Mouse (Mus musculus) hindbrain, embryonic 16.5 days (tissue): ENCODE data around the gene Gnb2. TPM values are rescaled to one million over a fixed set of nuclear protein-coding genes. Genes with fewer than 3 reads are reported as not detected.

Source experiments
- ATAC-seq: fragments of 200-750 bp; cut with Nextera tagmentation; 2 replicates; pipeline ENCODE4 v1.8.0; 2017; ENCODE audit warnings: moderate TSS enrichment, moderate library complexity
- H3K27ac ChIP-seq: fragments of 300-500 bp; sonication (generic); 2 replicates; pipeline ENCODE4 v1.5.1; 2014; ENCODE audit warnings: low read depth, mild to moderate bottlenecking, control low read depth, low read length, moderate library complexity
- H3K27me3 ChIP-seq: fragments of 300-500 bp; sonication (generic); replicated peaks from 2 replicates; pipeline ENCODE4 v1.6.1; 2014; ENCODE audit warnings: low read length; ENCODE audit not compliant: control insufficient read depth, insufficient read depth
- H3K36me3 ChIP-seq: fragments of 300-500 bp; sonication (generic); 2 replicates; pipeline ENCODE4 v1.6.1; 2014; ENCODE audit warnings: mild to moderate bottlenecking, low read length, moderate library complexity, mixed read lengths; ENCODE audit not compliant: control insufficient read depth, insufficient read depth
- H3K4me1 ChIP-seq: fragments of 300-500 bp; sonication (generic); 2 replicates; pipeline ENCODE4 v1.6.1; 2014; ENCODE audit warnings: low read depth, low read length; ENCODE audit not compliant: control insufficient read depth, insufficient read depth
- H3K4me2 ChIP-seq: fragments of 300-500 bp; sonication (generic); 2 replicates; pipeline ENCODE4 v1.6.1; 2014; ENCODE audit warnings: mild to moderate bottlenecking, low read length, control low read depth, moderate library complexity
- H3K4me3 ChIP-seq: fragments of 300-500 bp; sonication (generic); 2 replicates; pipeline ENCODE4 v1.5.1; 2014; ENCODE audit warnings: mild to moderate bottlenecking, low read length, control low read depth, moderate library complexity
- H3K9ac ChIP-seq: fragments of 300-500 bp; sonication (generic); 2 replicates; pipeline ENCODE4 v1.6.1; 2014; ENCODE audit warnings: low read depth, mild to moderate bottlenecking, control low read depth, low read length, moderate library complexity
- H3K9me3 ChIP-seq: fragments of 300-500 bp; sonication (generic); 2 replicates; pipeline ENCODE4 v1.6.1; 2014; ENCODE audit warnings: mild to moderate bottlenecking, low read length, moderate library complexity; ENCODE audit not compliant: control insufficient read depth
- WGBS: fragments of 180-500 bp; shearing (Covaris S2); extraction: QIAGEN DNeasy Blood & Tissue Kit; methylation state at CpG from one replicate; pipeline ENCODE4 v1.1.7; 2014; 5-methylcytosine and 5-hydroxymethylcytosine counted together
- polyA plus RNA-seq: library from polyadenylated mRNA; unstranded; fragments of >200 nt; fragmentation: Nextera tagmentation; extraction: Ambion mirVana; gene quantifications from 2 replicates; pipeline ENCODE4 v1.2.1, GENCODE M21; 2015

Gnb2 gene
- polyA plus RNA-seq, 1 experiment from 2014 or later = 521 TPM

GRCm38 (mm10) chr5:137514811-137515210 is 18.5 kb downstream of the Gnb2 start:
- Histone ChIP-seq H3K4me2 (no peak overlapping the region), H3K4me3 (no peak overlapping the region), H3K27ac (no peak overlapping the region), H3K9ac (peak overlapping the region; percentile 6; the same call in 1 of the 2 replicates), H3K9me3 (no peaks in the 10 kb centered on the region), H3K4me1 (peaks cover 35% of the 10 kb centered on the region), H3K36me3 (peaks cover 11% of the 10 kb centered on the region), H3K27me3 (no peaks in the 10 kb centered on the region)
- ATAC-seq = no peak
- WGBS = 93% methylated on average over 3 of the region's 3 CpGs

- no peaks in the 10 kb centered on the region for H3K27me3 ChIP-seq
- H3K36me3 ChIP-seq = peaks cover 6% of the 10 kb centered on the region
- H3K27ac ChIP-seq = no peak overlapping the region
- H3K4me3 ChIP-seq = no peak overlapping the region
- H3K9ac ChIP-seq = peak overlapping the region; percentile 6; the same call in 1 of the 2 replicates
- no peak for ATAC-seq
- 85% methylated on average over 10 of the region's 12 CpGs for WGBS
- no peak overlapping the region for H3K4me2 ChIP-seq
- H3K9me3 ChIP-seq = no peaks in the 10 kb centered on the region
- H3K4me1 ChIP-seq = peaks cover 38% of the 10 kb centered on the region
Measured at GRCm38 (mm10) chr5:137513951-137514721, 19.2 kb downstream of the Gnb2 start.

GRCm38 (mm10) chr5:137512847-137513794 is 20.2 kb downstream of the Gnb2 start:
- H3K27me3 ChIP-seq = no peaks in the 10 kb centered on the region
- H3K4me3 ChIP-seq = no peak overlapping the region
- no peaks in the 10 kb centered on the region for H3K9me3 ChIP-seq
- peaks cover 38% of the 10 kb centered on the region for H3K4me1 ChIP-seq
- 75% methylated on average over 11 of the region's 11 CpGs for WGBS
- H3K27ac ChIP-seq = no peak overlapping the region
- H3K9ac ChIP-seq = no peak overlapping the region
- H3K36me3 ChIP-seq = 0 out of 2 replicates have a peak, but pooled peaks cover 2% of the 10 kb centered on the region
- no peak overlapping the region for H3K4me2 ChIP-seq
- no peak for ATAC-seq

GRCm38 (mm10) chr5:137511706-137512105 is 21.6 kb downstream of the Gnb2 start:
- Histone ChIP-seq H3K27ac (peak overlapping the region; percentile 93), H3K27me3 (no peaks in the 10 kb centered on the region), H3K9ac (peak overlapping the region; percentile 96), H3K4me1 (peaks cover 38% of the 10 kb centered on the region), H3K4me2 (peak overlapping the region; percentile 94), H3K36me3 (no peaks in the 10 kb centered on the region), H3K4me3 (peak overlapping the region; percentile 87), H3K9me3 (no peaks in the 10 kb centered on the region)
- ATAC-seq = no peak
- WGBS = 57% methylated on average over 3 of the region's 3 CpGs

GRCm38 (mm10) chr5:137510573-137511390 is 22.5 kb downstream of the Gnb2 start:
- ATAC-seq = peak; percentile 28; the same call in 1 of the 2 replicates
- H3K9me3 ChIP-seq = no peaks in the 10 kb centered on the region
- H3K9ac ChIP-seq = peak overlapping the region; percentile 96
- peak overlapping the region; percentile 93 for H3K27ac ChIP-seq
- no peaks in the 10 kb centered on the region for H3K27me3 ChIP-seq
- 1% methylated on average over 28 of the region's 83 CpGs for WGBS
- peak overlapping the region; percentile 87 for H3K4me3 ChIP-seq
- peak overlapping the region; percentile 94 for H3K4me2 ChIP-seq
- H3K4me1 ChIP-seq = peaks cover 38% of the 10 kb centered on the region
- no peaks in the 10 kb centered on the region for H3K36me3 ChIP-seq

DNA sequence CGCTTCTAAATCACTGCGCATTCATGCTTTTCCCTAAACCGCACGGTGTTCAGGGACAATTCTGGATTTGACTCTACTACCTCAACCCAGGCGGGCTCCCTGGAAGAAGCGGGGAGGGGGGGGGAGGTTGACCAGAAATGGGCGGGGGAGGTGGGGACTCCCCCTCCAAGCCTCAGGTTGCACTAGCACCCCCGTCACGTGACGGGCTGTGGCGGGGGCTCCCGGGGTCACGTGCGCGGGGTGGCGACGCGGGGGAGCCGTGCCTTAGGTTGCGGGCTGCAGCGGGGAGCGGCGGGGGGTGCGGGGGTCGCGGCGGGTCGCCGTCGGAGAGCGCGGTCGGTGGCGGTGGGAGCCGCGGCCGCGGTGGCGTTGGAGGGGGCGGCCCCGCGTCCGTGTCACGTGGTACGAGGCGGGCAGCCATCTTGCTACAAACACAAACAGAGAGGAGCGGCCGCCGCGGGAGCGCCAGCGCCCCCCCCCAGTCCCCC is 23.3 kb downstream of the Gnb2 start:
- 1% methylated on average over 36 of the region's 52 CpGs for WGBS
- peak; percentile 76 for ATAC-seq
- Histone ChIP-seq H3K9ac (peak overlapping the region; percentile 96), H3K4me2 (peak overlapping the region; percentile 58), H3K4me3 (peak overlapping the region; percentile 87), H3K36me3 (no peaks in the 10 kb centered on the region), H3K9me3 (no peaks in the 10 kb centered on the region), H3K4me1 (peaks cover 38% of the 10 kb centered on the region), H3K27me3 (no peaks in the 10 kb centered on the region), H3K27ac (peak overlapping the region; percentile 93)

DNA sequence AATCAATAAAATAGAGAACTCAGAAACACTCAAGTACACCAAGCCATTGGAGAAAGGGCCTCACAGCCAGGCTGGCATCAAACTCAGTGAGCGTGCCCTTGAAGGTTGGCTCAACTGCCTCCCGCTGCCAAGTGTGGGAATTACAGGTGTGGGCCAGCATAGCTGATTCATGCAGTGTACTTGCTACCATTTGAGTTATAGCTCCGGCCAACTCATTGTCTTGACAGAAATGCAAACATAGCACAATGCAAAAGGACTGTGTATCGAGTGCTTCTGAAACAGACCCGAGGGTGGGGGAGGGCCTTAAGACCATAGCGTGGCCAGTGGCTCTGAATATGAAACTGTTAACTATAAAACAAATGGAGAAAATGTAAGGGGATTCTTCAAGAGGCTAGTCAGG is 29.3 kb downstream of the Gnb2 start:
- no peaks in the 10 kb centered on the region for H3K9me3 ChIP-seq
- H3K27me3 ChIP-seq = no peaks in the 10 kb centered on the region
- 81% methylated on average over 6 of the region's 6 CpGs for WGBS

DNA sequence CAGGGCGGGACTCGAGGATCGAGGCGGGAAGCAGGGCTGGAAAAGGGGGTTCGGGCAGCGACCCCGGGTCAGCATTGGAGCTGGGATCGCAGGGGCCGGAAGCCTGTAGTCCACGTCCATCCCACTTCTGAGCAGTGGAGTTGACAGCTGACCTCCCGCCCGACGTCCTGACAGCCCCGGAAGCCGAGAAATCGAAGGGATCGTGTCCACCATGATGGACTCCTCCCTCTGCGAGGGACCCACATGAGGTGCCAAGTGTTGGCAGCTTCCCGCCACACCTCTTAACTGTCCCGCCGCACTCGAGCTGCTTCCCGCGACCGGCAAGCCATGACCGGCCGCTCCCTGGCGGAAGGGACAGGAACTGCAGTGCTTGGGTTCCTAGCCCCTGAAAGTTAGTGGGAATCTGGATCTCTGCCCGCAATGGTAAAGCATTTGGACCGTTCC is 30.6 kb downstream of the Gnb2 start:
- Histone ChIP-seq H3K4me3 (peak overlapping the region; percentile 68), H3K36me3 (no peaks in the 10 kb centered on the region), H3K4me1 (peaks cover 12% of the 10 kb centered on the region), H3K9ac (peak overlapping the region; percentile 72), H3K4me2 (peak overlapping the region; percentile 65), H3K9me3 (no peaks in the 10 kb centered on the region), H3K27ac (peak overlapping the region; percentile 89), H3K27me3 (no peaks in the 10 kb centered on the region)
- 0% methylated on average over 28 of the region's 30 CpGs for WGBS
- peak; percentile 89 for ATAC-seq

More for the DNA sequence above, 29.3 kb downstream of the Gnb2 start:
- H3K9ac ChIP-seq = no peak overlapping the region
- H3K4me3 ChIP-seq = no peak overlapping the region
- peaks cover 12% of the 10 kb centered on the region for H3K4me1 ChIP-seq
- ATAC-seq = no peak
- no peak overlapping the region for H3K27ac ChIP-seq
- no peaks in the 10 kb centered on the region for H3K36me3 ChIP-seq
- no peak overlapping the region for H3K4me2 ChIP-seq
